Mouse (Mus musculus) limb, embryonic 11.5 days (tissue): ENCODE results near the gene Arrdc2. TPM values are rescaled to one million over a fixed set of nuclear protein-coding genes. Genes with fewer than 3 reads are reported as not detected.

Source experiments
- ATAC-seq: fragments of 200-750 bp; cut with Nextera tagmentation; 2 replicates; pipeline ENCODE4 v1.8.0; 2017; ENCODE audit warnings: low read depth; ENCODE audit not compliant: insufficient number of reproducible peaks, low FRiP score, low TSS enrichment
- DNase-seq: peaks from one replicate; pipeline ENCODE4 v3.0.0-alpha.2; 2015; ENCODE audit warnings: low spot score
- H3K27ac ChIP-seq: fragments of 300-500 bp; sonication (generic); replicated peaks from 2 replicates; pipeline ENCODE4 v1.5.1; 2014; ENCODE audit warnings: low read depth, mild to moderate bottlenecking, low read length
- H3K27me3 ChIP-seq: fragments of 300-500 bp; sonication (generic); 2 replicates; pipeline ENCODE4 v1.6.1; 2014; ENCODE audit warnings: mild to moderate bottlenecking, low read length, mixed read lengths; ENCODE audit not compliant: control insufficient read depth, insufficient read depth
- H3K36me3 ChIP-seq: fragments of 300-500 bp; sonication (generic); 2 replicates; pipeline ENCODE4 v1.6.1; 2014; ENCODE audit warnings: mild to moderate bottlenecking, low read length, moderate library complexity, mixed read lengths; ENCODE audit not compliant: control insufficient read depth, insufficient read depth
- H3K4me1 ChIP-seq: fragments of 300-500 bp; sonication (generic); 2 replicates; pipeline ENCODE4 v1.6.1; 2014; ENCODE audit warnings: low read length, mixed read lengths; ENCODE audit not compliant: control insufficient read depth, insufficient read depth
- H3K4me2 ChIP-seq: fragments of 300-500 bp; sonication (generic); 2 replicates; pipeline ENCODE4 v1.6.1; 2014; ENCODE audit warnings: low read depth, mild to moderate bottlenecking, moderate library complexity; ENCODE audit not compliant: severe bottlenecking
- H3K4me3 ChIP-seq: fragments of 300-500 bp; sonication (generic); 2 replicates; pipeline ENCODE4 v1.5.1; 2014; ENCODE audit warnings: low read depth, low read length
- H3K9ac ChIP-seq: fragments of 300-500 bp; sonication (generic); 2 replicates; pipeline ENCODE4 v1.6.1; 2014; ENCODE audit warnings: mild to moderate bottlenecking, low read length
- H3K9me3 ChIP-seq: fragments of 300-500 bp; sonication (generic); 2 replicates; pipeline ENCODE4 v1.6.1; 2016; ENCODE audit warnings: low read length; ENCODE audit not compliant: control insufficient read depth
- WGBS: fragments of 180-500 bp; shearing (Covaris S2); extraction: QIAGEN DNeasy Blood & Tissue Kit; methylation state at CpG from one replicate; pipeline ENCODE4 v1.1.7; 2014; 5-methylcytosine and 5-hydroxymethylcytosine counted together
- polyA plus RNA-seq: library from polyadenylated mRNA; unstranded; fragments of >200 nt; fragmentation: Nextera tagmentation; extraction: Ambion mirVana; gene quantifications from 2 replicates; pipeline ENCODE4 v1.2.1, GENCODE M21; 2014

The Arrdc2 gene
- polyA plus RNA-seq, 1 experiment from 2014 or later = 5.1 TPM

DNA sequence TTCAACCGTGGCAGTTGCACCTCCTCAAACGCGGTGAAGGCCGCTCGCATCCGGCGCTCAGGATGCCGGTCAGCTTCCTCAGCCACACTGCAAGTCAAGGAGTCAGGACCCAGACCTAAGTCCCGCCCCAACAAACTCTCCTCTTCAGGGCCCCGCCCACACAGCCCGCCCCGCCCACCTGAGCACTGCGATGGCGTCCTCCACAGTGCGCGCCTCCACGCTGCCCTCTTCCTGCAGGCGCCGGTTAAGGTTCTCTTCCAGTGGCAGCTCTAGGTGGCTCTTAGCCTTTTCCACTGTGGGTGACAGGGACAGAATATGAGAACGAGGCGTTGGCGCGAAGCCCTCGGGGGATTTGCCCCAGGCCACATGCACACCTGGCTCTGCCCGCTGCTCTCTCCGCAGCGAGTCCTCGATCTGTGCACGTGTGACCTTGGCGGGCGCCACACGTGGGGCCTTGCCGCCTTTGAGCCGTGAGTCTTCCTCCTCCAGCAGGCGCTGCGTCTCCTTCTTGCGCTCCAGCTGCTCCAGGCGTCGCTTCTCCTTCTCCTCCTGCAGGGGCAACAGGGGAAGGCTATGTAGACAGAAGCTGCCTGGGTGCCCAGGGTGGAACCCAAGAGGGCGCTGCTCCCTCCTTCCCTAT, 29.2 kb upstream of the Arrdc2 start:
- H3K36me3 ChIP-seq = no peaks in the 10 kb centered on the region; the same call in 1 of the 2 replicates
- peaks cover 29% of the 10 kb centered on the region for H3K4me1 ChIP-seq
- H3K9me3 ChIP-seq = no peaks in the 10 kb centered on the region
- DNase-seq (peak; percentile 80), ATAC-seq (no peak)
- peak overlapping the region; percentile 72 for H3K27ac ChIP-seq
- H3K9ac ChIP-seq = peak overlapping the region; percentile 22; the same call in 1 of the 2 replicates
- peak overlapping the region; percentile 52 for H3K4me2 ChIP-seq
- H3K4me3 ChIP-seq = peak overlapping the region; percentile 17; the same call in 1 of the 2 replicates
- WGBS = 15% methylated on average over 40 of the region's 40 CpGs
- H3K27me3 ChIP-seq = no peaks in the 10 kb centered on the region

DNA sequence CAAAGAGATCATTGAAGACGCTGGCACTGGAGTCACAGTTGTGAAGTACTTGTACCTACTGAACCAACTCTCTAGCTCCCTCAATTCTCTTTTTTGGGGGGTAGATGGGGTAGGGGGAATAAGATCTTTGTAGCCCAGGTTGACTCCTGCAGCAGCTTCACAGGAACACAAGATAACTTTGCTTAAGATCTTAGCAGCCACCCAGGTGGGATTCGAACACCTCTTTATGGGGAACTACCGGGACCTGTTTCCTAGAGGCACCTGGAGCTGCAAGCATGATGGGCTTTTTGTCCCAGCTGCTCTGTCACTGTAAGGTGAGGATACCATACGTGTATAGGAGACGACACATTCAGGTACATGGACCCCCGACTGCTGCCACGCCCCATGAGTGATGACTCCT, 27.0 kb upstream of the Arrdc2 start:
- 91% methylated on average over 7 of the region's 7 CpGs for WGBS
- Histone ChIP-seq H3K4me3 (no peak overlapping the region), H3K4me1 (peaks cover 41% of the 10 kb centered on the region), H3K36me3 (no peaks in the 10 kb centered on the region; the same call in 1 of the 2 replicates), H3K9ac (no peak overlapping the region; the same call in 1 of the 2 replicates), H3K9me3 (no peaks in the 10 kb centered on the region), H3K4me2 (no peak overlapping the region), H3K27me3 (peaks cover 15% of the 10 kb centered on the region), H3K27ac (no peak overlapping the region; the same call in 1 of the 2 replicates)
- no peak for DNase-seq
- ATAC-seq = no peak

DNA sequence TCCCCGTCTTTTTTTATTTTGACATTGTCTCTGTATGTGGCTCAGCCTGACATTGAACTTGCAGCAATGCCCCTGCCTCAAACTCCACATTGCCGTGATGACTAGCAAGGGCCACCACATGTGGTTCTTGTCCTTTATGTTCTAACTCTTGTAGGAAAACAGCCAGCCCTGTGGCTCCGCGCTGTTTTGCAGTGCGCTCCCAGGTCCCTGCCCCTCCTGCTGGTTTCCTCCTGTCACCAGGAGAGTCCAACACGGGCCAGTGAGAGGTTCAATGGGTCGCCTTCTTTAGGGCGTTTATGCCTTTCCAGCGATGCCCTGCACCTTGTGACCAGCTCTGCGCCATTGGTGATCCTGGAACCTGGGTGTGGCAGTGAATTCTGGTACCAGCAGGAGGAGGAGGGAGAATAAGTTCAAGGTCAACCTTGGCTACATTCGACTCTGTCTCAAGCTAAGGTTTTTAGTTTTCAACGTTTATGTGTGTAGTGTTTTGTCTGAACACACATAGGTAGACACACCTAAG, 26.5 kb upstream of the Arrdc2 start:
- Histone ChIP-seq H3K36me3 (no peaks in the 10 kb centered on the region; the same call in 1 of the 2 replicates), H3K4me3 (peak overlapping the region; percentile 37), H3K27ac (peak overlapping the region; percentile 76), H3K4me1 (peaks cover 41% of the 10 kb centered on the region), H3K4me2 (peak overlapping the region; percentile 93), H3K9me3 (no peaks in the 10 kb centered on the region), H3K27me3 (peaks cover 18% of the 10 kb centered on the region), H3K9ac (peak overlapping the region; percentile 45; the same call in 1 of the 2 replicates)
- WGBS = 9% methylated on average over 12 of the region's 12 CpGs
- ATAC-seq (peak; percentile 9; the same call in 1 of the 2 replicates), DNase-seq (no peak)

DNA sequence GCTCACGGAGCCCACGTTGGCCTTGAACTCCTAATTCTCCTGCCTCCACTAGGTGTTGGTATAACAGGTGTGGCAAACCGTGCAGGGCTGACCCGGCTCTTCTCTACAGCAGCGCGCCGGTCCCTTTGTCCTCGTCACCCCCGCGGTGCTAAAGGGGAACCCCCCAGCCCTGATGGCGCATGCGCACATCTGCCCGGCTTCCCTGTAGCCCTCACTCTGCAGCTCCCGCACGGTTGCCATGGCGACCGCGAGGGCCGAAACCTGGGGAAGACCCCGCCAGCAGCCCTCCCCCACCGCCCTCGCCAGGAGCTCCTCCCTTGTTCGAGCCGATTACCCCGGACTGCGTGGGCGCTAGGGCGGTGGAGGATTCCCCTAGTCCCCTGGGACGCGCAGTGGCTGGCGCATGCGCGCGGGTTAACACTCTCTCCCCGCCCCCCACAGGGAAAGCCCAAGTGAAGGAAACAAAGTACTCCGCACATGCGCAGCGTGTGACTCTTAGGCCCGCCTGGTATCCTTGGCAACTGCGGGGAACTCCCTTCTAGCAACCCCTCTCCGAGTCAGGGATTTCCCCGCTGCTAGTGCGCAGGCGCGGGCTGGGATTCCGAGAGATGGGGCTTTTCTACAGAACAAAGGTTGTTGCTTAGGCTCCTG, 26.0 kb upstream of the Arrdc2 start:
- H3K27ac ChIP-seq = peak overlapping the region; percentile 76; the same call in 1 of the 2 replicates
- no peaks in the 10 kb centered on the region for H3K36me3 ChIP-seq
- DNase-seq (peak; percentile 99), ATAC-seq (peak; percentile 82)
- peaks cover 41% of the 10 kb centered on the region for H3K4me1 ChIP-seq
- peak overlapping the region; percentile 93 for H3K4me2 ChIP-seq
- peaks cover 18% of the 10 kb centered on the region for H3K27me3 ChIP-seq
- peak overlapping the region; percentile 37 for H3K4me3 ChIP-seq
- 0% methylated on average over 46 of the region's 46 CpGs for WGBS
- no peaks in the 10 kb centered on the region for H3K9me3 ChIP-seq
- H3K9ac ChIP-seq = peak overlapping the region; percentile 73

DNA sequence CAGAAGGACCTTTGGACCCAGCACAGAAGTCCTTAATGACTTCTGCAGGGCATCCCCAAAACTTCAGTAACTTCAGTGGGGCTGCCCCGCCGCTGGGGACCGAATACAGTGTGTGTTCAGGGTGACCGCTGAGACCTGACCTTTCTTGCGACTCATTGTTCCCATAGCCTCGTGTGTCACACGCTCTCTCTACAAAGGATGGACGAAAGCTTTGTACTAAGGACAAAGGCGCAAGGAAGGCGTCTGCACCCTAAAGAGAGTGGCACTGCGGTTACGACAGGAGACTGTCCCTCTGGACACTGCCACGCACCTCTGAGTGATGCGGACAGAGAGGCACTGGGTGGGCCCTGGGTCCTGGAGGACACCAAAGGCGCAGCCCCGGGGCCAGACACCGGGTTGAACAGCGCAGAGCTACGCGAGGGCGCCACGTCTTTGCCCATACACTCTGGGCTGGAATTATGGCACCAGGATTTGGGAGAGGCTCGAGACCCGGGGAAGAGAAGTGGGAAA, 25.2 kb upstream of the Arrdc2 start:
- H3K27ac ChIP-seq = peak overlapping the region; percentile 69
- ATAC-seq (peak; percentile 31), DNase-seq (peak; percentile 75)
- H3K9me3 ChIP-seq = no peaks in the 10 kb centered on the region
- peak overlapping the region; percentile 93 for H3K4me2 ChIP-seq
- 1% methylated on average over 24 of the region's 24 CpGs for WGBS
- peaks cover 41% of the 10 kb centered on the region for H3K4me1 ChIP-seq
- peak overlapping the region; percentile 73 for H3K9ac ChIP-seq
- H3K4me3 ChIP-seq = peak overlapping the region; percentile 37
- peaks cover 18% of the 10 kb centered on the region for H3K27me3 ChIP-seq
- no peaks in the 10 kb centered on the region for H3K36me3 ChIP-seq

DNA sequence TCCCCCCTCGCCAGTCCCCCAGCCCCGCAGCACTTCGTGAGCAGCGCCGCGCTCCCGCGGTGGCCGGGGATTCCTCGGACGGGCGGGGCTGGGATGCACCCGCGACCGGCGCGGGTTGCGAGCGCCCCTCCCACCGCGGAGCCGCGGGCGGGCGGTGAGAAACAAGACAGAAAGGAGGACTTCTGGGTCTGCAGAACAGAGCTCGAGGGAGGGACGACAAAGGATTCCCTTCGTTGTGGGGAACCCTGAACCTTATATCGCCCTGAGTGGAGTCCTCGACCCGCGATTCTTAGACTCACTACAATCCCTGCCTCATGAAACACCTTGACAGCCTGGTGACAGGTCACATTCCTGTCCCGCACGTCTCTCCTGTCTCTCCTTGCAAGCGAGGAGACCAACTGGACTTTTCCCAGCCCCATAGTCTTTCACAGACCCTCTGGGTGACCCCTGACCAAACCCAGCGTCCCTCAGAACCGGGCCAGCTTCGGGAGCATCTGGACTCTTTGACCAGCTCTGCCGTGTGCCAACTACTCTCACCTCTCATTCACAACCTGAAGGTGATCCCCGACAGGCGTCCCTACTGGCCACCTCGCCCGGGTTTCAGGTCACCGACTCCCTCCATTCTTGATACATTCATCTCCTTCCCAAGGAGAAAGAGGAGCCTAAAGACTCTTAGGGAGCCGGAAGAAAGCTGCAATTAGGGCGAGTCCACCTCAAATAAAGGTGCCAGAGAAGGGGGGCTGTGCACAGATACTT, 24.6 kb upstream of the Arrdc2 start:
- peak overlapping the region; percentile 93 for H3K4me2 ChIP-seq
- no peak for ATAC-seq
- H3K27ac ChIP-seq = peak overlapping the region; percentile 69
- no peaks in the 10 kb centered on the region for H3K9me3 ChIP-seq
- peaks cover 18% of the 10 kb centered on the region for H3K27me3 ChIP-seq
- WGBS = under 1% methylated on average over 46 of the region's 46 CpGs
- peaks cover 37% of the 10 kb centered on the region for H3K4me1 ChIP-seq
- peak; percentile 55 for DNase-seq
- H3K9ac ChIP-seq = peak overlapping the region; percentile 73
- no peaks in the 10 kb centered on the region for H3K36me3 ChIP-seq
- H3K4me3 ChIP-seq = peak overlapping the region; percentile 37

DNA sequence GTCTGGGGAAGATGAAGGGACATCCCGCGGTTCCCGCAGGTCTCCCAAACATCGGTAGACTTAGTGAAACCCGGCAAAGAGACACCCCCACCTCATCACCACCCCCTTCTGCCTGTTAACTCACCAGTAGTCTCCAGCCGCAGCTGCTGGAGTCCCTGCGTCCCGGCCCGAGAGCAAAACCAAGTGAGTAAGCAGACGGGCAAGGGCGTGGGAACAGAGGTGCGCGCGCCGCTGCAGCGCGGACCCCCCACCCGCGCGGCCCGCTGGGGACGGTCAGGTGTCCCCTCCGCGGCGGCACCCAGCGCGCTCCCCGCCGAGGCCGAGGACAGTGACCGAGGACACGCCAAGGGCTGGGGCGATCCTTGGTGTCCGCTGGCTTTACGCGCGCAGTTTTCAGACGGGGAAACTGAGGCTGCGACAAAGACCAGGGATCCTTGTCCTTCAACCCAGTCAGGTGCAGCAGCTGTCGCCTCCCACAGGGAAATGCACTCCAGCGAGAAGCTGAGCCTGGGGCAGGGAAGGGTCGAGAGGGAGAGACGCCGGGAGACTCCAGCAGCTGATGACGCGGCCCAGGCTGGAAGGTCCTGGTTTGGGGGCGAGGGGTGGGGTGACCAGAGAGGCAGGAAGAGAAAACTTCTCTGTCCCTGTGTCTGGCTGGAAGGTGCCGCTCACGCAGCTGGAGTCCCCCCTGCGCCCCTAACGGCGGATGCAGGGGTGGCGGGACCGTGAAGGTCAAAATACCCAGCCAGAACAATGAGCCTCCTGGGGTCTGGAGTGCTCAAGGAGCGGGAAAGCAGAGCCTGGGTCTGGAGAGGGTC, 23.5 kb upstream of the Arrdc2 start, which contains the start of gene Kcnn1:
Gene Kcnn1 (minus strand): TSS at position 435 of the 818 bp plus-strand sequence.
- under 1% methylated on average over 55 of the region's 55 CpGs for WGBS
- no peaks in the 10 kb centered on the region for H3K36me3 ChIP-seq
- H3K9ac ChIP-seq = peak within 1 kb of the TSS; percentile 73
- no peak within 1 kb of the TSS; the same call in 1 of the 2 replicates for H3K27ac ChIP-seq
- H3K4me1 ChIP-seq = peaks cover 30% of the 10 kb centered on the region
- peaks cover 18% of the 10 kb centered on the region for H3K27me3 ChIP-seq
- ATAC-seq = no peak
- peak within 1 kb of the TSS; percentile 93 for H3K4me2 ChIP-seq
- no peaks in the 10 kb centered on the region for H3K9me3 ChIP-seq
- H3K4me3 ChIP-seq = peak within 1 kb of the TSS; percentile 37
- peak; percentile 77 for DNase-seq
